Mouse (Mus musculus): Measurements from ENCODE around the gene Cdc42ep1.

GRCm38 (mm10) chr15:78829636-78830035, 12.8 kb upstream of the Cdc42ep1 start:
- TF ChIP-seq CTCF (IDR thresholded peaks at IDR 0.05; ENCODE audit: extremely low read depth, insufficient read depth, insufficient read length, insufficient replicate concordance): no peak
- TF ChIP-seq POLR2A (IDR thresholded peaks at IDR 0.05; ENCODE audit: low read depth, low read length): no peak
